Comparison of ENCODE assay signal across 21 mouse cellular contexts in the genomic region with DNA sequence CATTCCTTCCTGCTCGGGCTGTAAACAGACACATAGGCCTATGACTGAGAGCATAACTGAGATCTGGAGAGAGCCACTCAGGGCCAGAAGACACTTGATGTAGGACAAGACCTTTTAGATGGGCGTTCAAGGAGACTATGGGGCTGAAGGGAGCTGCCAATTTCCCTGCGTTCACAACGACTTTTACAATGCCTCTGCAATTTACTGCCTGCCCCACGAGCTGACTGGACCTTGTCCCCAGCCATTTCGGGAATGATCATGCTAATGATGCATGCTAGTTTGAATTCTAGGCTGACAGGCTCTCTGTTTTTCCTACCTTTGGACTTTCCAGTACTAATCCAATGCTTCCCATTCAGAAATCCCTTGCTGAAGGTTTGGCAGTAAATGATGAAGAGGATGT. TPM values are rescaled to one million over a fixed set of nuclear protein-coding genes. Genes with fewer than 3 reads are reported as not detected.
DNase-seq lines count a peak whose midpoint lies in the region; ATAC-seq and TF ChIP-seq lines count a peak whose summit lies in the region.
"Had no signal": no experiment of that assay in that cellular context is flagged by ENCODE, and none has a peak within 500 bp of the region (broad histone marks: within the 10 kb centered on the region; RNA-seq: fewer than 3 reads in every experiment).

No protein-coding gene starts in this region.

- H3K4me2 ChIP-seq in kidney, embryonic 14.5 days (replicated peaks; ENCODE audit: low read depth, low read length) = no peak overlapping the region
- peak overlapping the region; percentile 40 for H3K4me2 ChIP-seq in intestine, postnatal 0 days (replicated peaks; ENCODE audit: low read depth)
- H3K4me2 ChIP-seq: embryonic facial prominence, embryonic 13.5 days; limb, embryonic 13.5 days; midbrain, embryonic 15.5 days; neural tube, embryonic 15.5 days had no signal

- no peak overlapping the region for H3K4me3 ChIP-seq in kidney, adult 2 months (ENCODE audit: insufficient read depth, low read depth, low read length)
- H3K4me3 ChIP-seq in kidney, embryonic 14.5 days (ENCODE audit: low read length) = no peak overlapping the region
- H3K4me3 ChIP-seq in ES-E14 (ENCODE audit: insufficient read depth in 1 of 2, low read depth in 1 of 2, low read length in 2 of 2, poor library complexity in 1 of 2, severe bottlenecking in 1 of 2) = no peak overlapping the region
- H3K4me3 ChIP-seq in intestine, postnatal 0 days (ENCODE audit: low read depth, low read length) = no peak overlapping the region
- no peak overlapping the region; the same call in 1 of the 2 replicates for H3K4me3 ChIP-seq in small intestine, adult 2 months (ENCODE audit: low read depth, low read length)
- H3K4me3 ChIP-seq: embryonic facial prominence, embryonic 13.5 days; limb, embryonic 13.5 days; megakaryocyte, embryonic 14.5 days; midbrain, embryonic 15.5 days; neural tube, embryonic 15.5 days had no signal

- TF ChIP-seq CTCF in kidney, adult 2 months (conservative IDR thresholded peaks at IDR 0.05; ENCODE audit: insufficient read depth, insufficient read length, low read depth, low read length) = no peak
- no peak for TF ChIP-seq CTCF in intestine, postnatal 0 days (IDR thresholded peaks at IDR 0.05; ENCODE audit: low read depth)
- no peak for TF ChIP-seq CTCF in small intestine, adult 2 months (IDR thresholded peaks at IDR 0.05; ENCODE audit: extremely low read depth, insufficient read length, insufficient replicate concordance, low read depth, low read length)

- no peak for TF ChIP-seq POLR2A in kidney, adult 2 months (IDR thresholded peaks at IDR 0.05; ENCODE audit: low read depth, low read length)
- no peak for TF ChIP-seq POLR2A in small intestine, adult 2 months (IDR thresholded peaks at IDR 0.05; ENCODE audit: low read depth, low read length)

- in situ Hi-C loops in ES-E14 (cut with MboI; ENCODE audit: low sequenced_read_pairs in 2 of 2, unreplicated experiment in 2 of 2) = no loop called here

- peak; percentile 82 for DNase-seq in kidney, adult 2 months
- DNase-seq in ES-E14 (ENCODE audit: low read depth, low spot score) = no peak
- DNase-seq in gastrocnemius, postnatal 36 days = no peak
- DNase-seq in urinary bladder, postnatal 14 days (ENCODE audit: low spot score) = no peak
- DNase-seq: adrenal gland, postnatal 25 days; cerebellum, adult 11 months; cerebellum, postnatal 10 days; heart, postnatal 4 days; spleen, adult 18-20 months; thymus, adult 2 months had no signal

- no peak overlapping the region for H3K9ac ChIP-seq in kidney, embryonic 14.5 days (ENCODE audit: low read depth, low read length)
- no peak overlapping the region for H3K9ac ChIP-seq in ES-E14 (ENCODE audit: insufficient read depth, low read depth, low read length, poor library complexity, severe bottlenecking)
- H3K9ac ChIP-seq in intestine, postnatal 0 days (ENCODE audit: low read depth, low read length) = no peak overlapping the region
- H3K9ac ChIP-seq: embryonic facial prominence, embryonic 13.5 days; limb, embryonic 13.5 days; midbrain, embryonic 15.5 days; neural tube, embryonic 15.5 days had no signal

- no peaks in the 10 kb centered on the region for H3K9me3 ChIP-seq in kidney, embryonic 14.5 days (ENCODE audit: control insufficient read depth, low read length)
- H3K9me3 ChIP-seq in ES-E14 (ENCODE audit: control insufficient read depth, insufficient read depth, low read depth, low read length) = no peaks in the 10 kb centered on the region
- H3K9me3 ChIP-seq in intestine, postnatal 0 days (ENCODE audit: control insufficient read depth) = no peaks in the 10 kb centered on the region
- H3K9me3 ChIP-seq: embryonic facial prominence, embryonic 13.5 days; G1E; limb, embryonic 13.5 days; midbrain, embryonic 15.5 days; neural tube, embryonic 15.5 days had no signal

- peaks cover 12% of the 10 kb centered on the region; the same call in 1 of the 2 replicates for H3K4me1 ChIP-seq in kidney, adult 2 months (ENCODE audit: control insufficient read depth, insufficient read depth, low read length)
- H3K4me1 ChIP-seq in kidney, embryonic 14.5 days (ENCODE audit: control insufficient read depth, insufficient read depth, low read length) = no peaks in the 10 kb centered on the region
- H3K4me1 ChIP-seq in ES-E14 (ENCODE audit: control insufficient read depth in 2 of 2, insufficient read depth in 2 of 2, low read length in 2 of 2, poor library complexity in 1 of 2) = peaks cover 9 to 25% of the 10 kb centered on the region in 2 experiments
- peaks cover 22% of the 10 kb centered on the region; the same call in 1 of the 2 replicates for H3K4me1 ChIP-seq in intestine, postnatal 0 days (replicated peaks; ENCODE audit: control insufficient read depth, insufficient read depth, low read length)
- peaks cover 28% of the 10 kb centered on the region for H3K4me1 ChIP-seq in small intestine, adult 2 months (ENCODE audit: control insufficient read depth, insufficient read depth, insufficient read length, low read length)
- H3K4me1 ChIP-seq: megakaryocyte, embryonic 14.5 days; midbrain, embryonic 15.5 days had no signal

- no peak for ATAC-seq in kidney, embryonic 14.5 days (ENCODE audit: low FRiP score, low TSS enrichment)
- peak; percentile 78 for ATAC-seq in intestine, postnatal 0 days
- ATAC-seq: forebrain, embryonic 16.5 days; hindbrain, postnatal 0 days; midbrain, embryonic 15.5 days had no signal

- intact Hi-C loops in gastrocnemius, postnatal 36 days (cut with DNase I) = no loop called here

- H3K27ac ChIP-seq in kidney, adult 2 months (ENCODE audit: insufficient read depth, low read depth, low read length) = peak overlapping the region; percentile 62; the same call in 1 of the 2 replicates
- H3K27ac ChIP-seq in kidney, embryonic 14.5 days (ENCODE audit: low read depth, low read length) = no peak overlapping the region
- 0 out of 2 replicates have a peak overlapping the region, but pooled peaks have one; percentile 15 for H3K27ac ChIP-seq in ES-E14 (ENCODE audit: insufficient read depth, low read depth, low read length, poor library complexity, severe bottlenecking)
- H3K27ac ChIP-seq in intestine, postnatal 0 days (ENCODE audit: low read depth, low read length) = peak overlapping the region; percentile 79
- H3K27ac ChIP-seq in small intestine, adult 2 months (ENCODE audit: insufficient read depth, low read depth, low read length) = peak overlapping the region; percentile 95
- H3K27ac ChIP-seq: embryonic facial prominence, embryonic 13.5 days; hindbrain, postnatal 0 days; limb, embryonic 13.5 days; midbrain, embryonic 15.5 days; neural tube, embryonic 15.5 days had no signal

- 44% methylated on average over 6 of the region's 6 CpGs for WGBS in kidney, adult 2 months
- WGBS in kidney, embryonic 14.5 days = 45% methylated on average over 6 of the region's 6 CpGs
- 28% methylated on average over 6 of the region's 6 CpGs for WGBS in intestine, postnatal 0 days
- 22% methylated on average over 6 of the region's 6 CpGs for WGBS in small intestine, adult 2 months

- no peaks in the 10 kb centered on the region for H3K36me3 ChIP-seq in kidney, adult 2 months (ENCODE audit: control insufficient read depth, insufficient read depth, low read length)
- H3K36me3 ChIP-seq in kidney, embryonic 14.5 days (ENCODE audit: control insufficient read depth, insufficient read depth, low read length) = no peaks in the 10 kb centered on the region
- H3K36me3 ChIP-seq in ES-E14 (ENCODE audit: control insufficient read depth, insufficient read depth, low read length, poor library complexity, severe bottlenecking) = no peaks in the 10 kb centered on the region; the same call in 1 of the 2 replicates
- no peaks in the 10 kb centered on the region for H3K36me3 ChIP-seq in intestine, postnatal 0 days (ENCODE audit: control insufficient read depth, insufficient read depth)
- H3K36me3 ChIP-seq in small intestine, adult 2 months (ENCODE audit: control insufficient read depth, insufficient read depth, low read length) = no peaks in the 10 kb centered on the region
- H3K36me3 ChIP-seq: G1E; midbrain, embryonic 15.5 days; neural tube, embryonic 15.5 days had no signal

- no peaks in the 10 kb centered on the region for H3K27me3 ChIP-seq in kidney, adult 2 months (replicated peaks; ENCODE audit: control insufficient read depth, insufficient read depth, low read length)
- no peaks in the 10 kb centered on the region for H3K27me3 ChIP-seq in kidney, embryonic 14.5 days (ENCODE audit: control insufficient read depth, insufficient read depth, low read length)
- no peaks in the 10 kb centered on the region for H3K27me3 ChIP-seq in intestine, postnatal 0 days (replicated peaks; ENCODE audit: control insufficient read depth, insufficient read depth, low read length)
- H3K27me3 ChIP-seq in small intestine, adult 2 months (ENCODE audit: control insufficient read depth, insufficient read depth, low read length) = no peaks in the 10 kb centered on the region
- H3K27me3 ChIP-seq: embryonic facial prominence, embryonic 13.5 days; limb, embryonic 13.5 days; midbrain, embryonic 15.5 days; neural tube, embryonic 15.5 days had no signal

TF ChIP-seq in ES-E14, 5 proteins besides CTCF, POLR2A, EP300 and RAD21:
- no peak for TF ChIP-seq HCFC1 (IDR thresholded peaks at IDR 0.05; ENCODE audit: borderline replicate concordance, insufficient read depth, low read length)
- no peak for TF ChIP-seq ZC3H11A (IDR thresholded peaks at IDR 0.05; ENCODE audit: borderline replicate concordance, low read depth, low read length)
- TF ChIP-seq ZNF384 (IDR thresholded peaks at IDR 0.05; ENCODE audit: low read depth, low read length) = no peak
- TF ChIP-seq CHD2 (IDR thresholded peaks at IDR 0.05; ENCODE audit: low read depth, low read length) = no peak
- no peak for TF ChIP-seq MAFK (IDR thresholded peaks at IDR 0.05; ENCODE audit: insufficient read depth, low read depth, low read length)
TF ChIP-seq in ES-E14: peak in this region for 0.

RNA-seq across cellular contexts. Expression of a gene that starts 22.2 kb away (rescaled TPM):
- polyA plus RNA-seq in kidney, adult 2 months (2012; rRNA removed) = 2.1 and 2.3 TPM in 2 replicates
- polyA plus RNA-seq in kidney, embryonic 14.5 days (2014; fragmentation: Nextera tagmentation; extraction: Ambion mirVana) = 72.6 and 135 TPM in 2 replicates
- 24.3 and 25.6 TPM in 2 replicates for total RNA-seq in ES-E14 (2012; rRNA removed)
- 38.7 and 40.3 TPM in 2 replicates for polyA plus RNA-seq in intestine, postnatal 0 days (2015; fragmentation: Nextera tagmentation; extraction: Ambion mirVana)
- polyA plus RNA-seq in small intestine, adult 2 months (2012; rRNA removed) = 4.3 and 8.0 TPM in 2 replicates
- total RNA-seq in gastrocnemius, postnatal 36 days (2021) = 1 to 10 TPM; 2.1 TPM
